Mouse (Mus musculus) lung, adult 18-20 months (tissue): ENCODE measurements around the gene Aoc3.
"Not testable (repeated sequence)": the region's sequence is repeated elsewhere in the genome, so short reads cannot be mapped to it uniquely, and the experiment has no call there.

ENCODE experiments used
- DNase-seq, 2 experiments: peaks; one replicate each; pipeline ENCODE4 v3.0.0; 2022; ENCODE audit warnings: mixed read lengths in 2 of 2

Aoc3 gene

DNA sequence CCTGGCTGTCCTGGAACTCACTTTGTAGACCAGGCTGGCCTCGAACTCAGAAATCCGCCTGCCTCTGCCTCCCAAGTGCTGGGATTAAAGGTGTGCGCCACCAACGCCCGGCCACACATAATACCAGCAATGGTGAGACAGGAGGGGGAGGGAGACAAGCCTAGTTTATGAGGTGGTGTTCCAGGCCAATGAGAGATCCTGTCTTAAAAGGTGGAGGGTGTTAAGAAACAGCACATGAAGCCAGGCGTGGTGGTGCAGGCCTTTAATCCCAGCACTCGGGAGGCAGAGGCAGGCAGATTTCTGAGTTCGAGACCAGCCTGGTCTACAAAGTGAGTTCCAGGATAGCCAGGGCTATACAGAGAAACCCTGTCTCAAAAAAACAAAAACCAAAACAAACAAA, 47.8 kb downstream of the Aoc3 start:
- not testable (repeated sequence) for DNase-seq

DNA sequence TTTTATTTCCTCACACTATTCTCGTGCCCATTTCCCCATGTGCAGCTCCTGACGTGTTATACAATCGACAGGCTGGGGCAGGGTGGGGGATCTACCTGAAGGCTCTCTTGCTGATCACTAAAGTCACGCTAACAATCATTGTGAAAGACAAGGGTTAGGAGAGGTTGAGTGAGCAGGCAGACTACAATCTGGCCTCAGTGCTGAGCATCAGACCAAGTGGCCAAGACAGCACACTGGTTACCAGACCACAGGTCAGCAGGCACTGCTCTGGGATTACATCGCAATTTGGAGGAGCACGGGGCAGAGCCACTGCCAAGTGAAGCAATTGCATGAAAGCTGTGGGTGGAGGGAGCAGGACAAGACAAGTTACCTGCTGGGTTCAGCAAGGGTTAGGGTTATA, 48.5 kb downstream of the Aoc3 start:
- DNase-seq = peak in 1 of 2 experiments; percentile 10

DNA sequence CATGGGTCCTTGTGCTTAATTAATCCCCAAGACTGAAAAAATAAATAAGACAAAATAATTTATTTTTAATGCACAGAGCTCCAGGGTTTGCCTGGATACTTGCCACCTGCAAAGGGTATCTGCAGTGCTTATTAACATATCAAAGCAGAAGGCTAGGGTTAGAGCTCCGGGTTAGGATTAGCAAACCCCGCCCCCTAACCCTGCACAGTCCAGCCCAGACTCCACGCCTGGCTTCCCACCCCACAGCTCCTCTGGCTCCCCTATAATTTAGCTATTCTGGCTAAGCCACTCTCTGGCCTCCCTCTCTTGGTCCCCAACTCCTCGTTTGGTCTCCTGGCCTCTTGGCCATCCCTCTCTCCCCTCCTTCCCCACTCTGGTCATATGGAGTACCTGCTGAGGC, 51.4 kb downstream of the Aoc3 start:
- DNase-seq = no peak
